7 mouse cellular contexts compared by ENCODE assay signal in the genomic region with DNA sequence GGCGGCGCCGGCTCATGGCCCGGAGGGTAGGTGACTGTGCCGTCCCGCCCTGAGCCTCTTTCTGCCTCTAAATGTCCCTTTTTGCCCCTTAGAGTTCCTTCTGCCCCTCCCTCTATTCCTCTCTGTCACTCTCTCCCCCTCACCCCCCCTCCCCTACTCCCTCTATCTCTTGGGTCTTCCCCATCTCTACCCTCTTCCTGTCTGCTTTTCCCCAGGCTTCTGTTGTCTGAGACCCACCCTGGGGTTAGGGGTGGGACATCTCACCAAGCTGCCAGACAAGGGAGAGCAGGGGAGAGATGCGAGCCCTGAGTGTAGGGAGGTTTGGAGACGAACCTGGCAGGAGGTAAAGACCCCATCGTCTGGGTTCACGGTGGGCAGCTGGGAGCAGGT. TPM values are rescaled to one million over a fixed set of nuclear protein-coding genes. Genes with fewer than 3 reads are reported as not detected.
A peak's percentile ranks its signal among the peaks of the same experiment; 100 is the strongest.
DNase-seq lines count a peak whose midpoint lies in the region; ATAC-seq and TF ChIP-seq lines count a peak whose summit lies in the region.

No protein-coding gene starts in this region.

- no peaks in the 10 kb centered on the region for H3K9me3 ChIP-seq in lung, postnatal 0 days (ENCODE audit: low read length)
- no peaks in the 10 kb centered on the region for H3K9me3 ChIP-seq in forebrain, embryonic 10.5 days
- H3K9me3 ChIP-seq in liver, embryonic 11.5 days (ENCODE audit: control insufficient read depth, low read length): no peaks in the 10 kb centered on the region

- H3K4me2 ChIP-seq in lung, postnatal 0 days (replicated peaks; ENCODE audit: low read depth, low read length): peak overlapping the region; percentile 83
- peak overlapping the region; percentile 79 for H3K4me2 ChIP-seq in liver, embryonic 11.5 days

- H3K36me3 ChIP-seq in lung, postnatal 0 days (ENCODE audit: insufficient read depth, low read length): no peaks in the 10 kb centered on the region
- H3K36me3 ChIP-seq in forebrain, embryonic 10.5 days (replicated peaks): peaks cover 30% of the 10 kb centered on the region
- H3K36me3 ChIP-seq in liver, embryonic 11.5 days (ENCODE audit: control insufficient read depth, insufficient read depth, low read length): no peaks in the 10 kb centered on the region

- peak overlapping the region; percentile 1 for H3K9ac ChIP-seq in lung, postnatal 0 days (replicated peaks; ENCODE audit: low read depth)
- peak overlapping the region; percentile 10; the same call in 1 of the 2 replicates for H3K9ac ChIP-seq in liver, embryonic 11.5 days (ENCODE audit: low read depth, low read length)

- WGBS in lung, postnatal 0 days: 0% methylated on average over 10 of the region's 10 CpGs
- WGBS in forebrain, embryonic 10.5 days: under 1% methylated on average over 10 of the region's 10 CpGs
- 2% methylated on average over 9 of the region's 10 CpGs for WGBS in liver, embryonic 11.5 days

- H3K27ac ChIP-seq in lung, postnatal 0 days (ENCODE audit: low read length): no peak overlapping the region
- peak overlapping the region; percentile 87 for H3K27ac ChIP-seq in forebrain, embryonic 10.5 days
- H3K27ac ChIP-seq in liver, embryonic 11.5 days (ENCODE audit: low read depth, low read length): no peak overlapping the region

- DNase-seq in lung, postnatal 0 days (ENCODE audit: low spot score): no peak
- DNase-seq in lung, adult 18-20 months: no peak
- no peak for DNase-seq in forebrain, embryonic 10.5 days (ENCODE audit: extremely low spot score, low spot score)
- DNase-seq in liver, embryonic 11.5 days (ENCODE audit: low spot score): no peak
- DNase-seq in thymus, postnatal 14 days: peak; percentile 37
- DNase-seq in MN1 (ENCODE audit: low spot score): no peak
- no peak for DNase-seq in adrenal gland, postnatal 4 days (ENCODE audit: low spot score in 2 of 2)

- H3K4me3 ChIP-seq in lung, postnatal 0 days (ENCODE audit: low read depth, low read length): peak overlapping the region; percentile 55
- peak overlapping the region; percentile 84 for H3K4me3 ChIP-seq in forebrain, embryonic 10.5 days
- H3K4me3 ChIP-seq in liver, embryonic 11.5 days (ENCODE audit: low read depth, low read length): peak overlapping the region; percentile 51

- no peak for TF ChIP-seq CTCF in lung, postnatal 0 days (IDR thresholded peaks at IDR 0.05)

- H3K4me1 ChIP-seq in lung, postnatal 0 days (ENCODE audit: insufficient read depth, low read depth, low read length): no peaks in the 10 kb centered on the region
- peaks cover 53% of the 10 kb centered on the region for H3K4me1 ChIP-seq in forebrain, embryonic 10.5 days
- H3K4me1 ChIP-seq in liver, embryonic 11.5 days (replicated peaks; ENCODE audit: control insufficient read depth, insufficient read depth, low read length): peaks cover 5% of the 10 kb centered on the region; the same call in 1 of the 2 replicates

- peak; percentile 21; the same call in 1 of the 2 replicates for ATAC-seq in lung, postnatal 0 days
- ATAC-seq in liver, embryonic 11.5 days (replicated peaks; ENCODE audit: low FRiP score): 0 out of 2 replicates have a peak, but pooled peaks have one; percentile 3

- TF ChIP-seq EP300 in lung, postnatal 0 days (IDR thresholded peaks at IDR 0.05): no peak

- H3K27me3 ChIP-seq in lung, postnatal 0 days (replicated peaks; ENCODE audit: insufficient read depth, low read length): no peaks in the 10 kb centered on the region
- H3K27me3 ChIP-seq in forebrain, embryonic 10.5 days (ENCODE audit: poor library complexity, severe bottlenecking): peaks cover 6% of the 10 kb centered on the region; the same call in 1 of the 2 replicates
- peaks cover 35% of the 10 kb centered on the region for H3K27me3 ChIP-seq in liver, embryonic 11.5 days (replicated peaks; ENCODE audit: control insufficient read depth, insufficient read depth, low read length)

RNA-seq across cellular contexts. Expression of a gene that starts 0.6 kb away (rescaled TPM):
- polyA plus RNA-seq in lung, postnatal 0 days (2015; fragmentation: Nextera tagmentation; extraction: Ambion mirVana): 12.3 and 12.7 TPM in 2 replicates
- polyA plus RNA-seq in forebrain, embryonic 10.5 days (2016; fragmentation: Nextera tagmentation; extraction: Ambion mirVana): 56.7 and 57.5 TPM in 2 replicates
- polyA plus RNA-seq in liver, embryonic 11.5 days (2014; fragmentation: Nextera tagmentation; extraction: Ambion mirVana): 14.2 and 17.7 TPM in 2 replicates
- total RNA-seq in adrenal gland, postnatal 4 days (2021): 10 to 100 TPM; 18.8 to 22.0 TPM

RNA-seq across cellular contexts. Expression of a gene that starts 45.9 kb away (rescaled TPM):
- 0.04 and 0.05 TPM in 2 replicates for polyA plus RNA-seq in lung, postnatal 0 days (2015; fragmentation: Nextera tagmentation; extraction: Ambion mirVana)
- 0.22 and 0.34 TPM in 2 replicates for polyA plus RNA-seq in forebrain, embryonic 10.5 days (2016; fragmentation: Nextera tagmentation; extraction: Ambion mirVana)
- 0.07 and 0.18 TPM in 2 replicates for polyA plus RNA-seq in liver, embryonic 11.5 days (2014; fragmentation: Nextera tagmentation; extraction: Ambion mirVana)
- total RNA-seq in adrenal gland, postnatal 4 days (2021): 1 to 10 TPM; 6.5 to 7.6 TPM

RNA-seq across cellular contexts. Expression of a gene that starts 46.3 kb away (rescaled TPM):
- 7.8 and 8.5 TPM in 2 replicates for polyA plus RNA-seq in lung, postnatal 0 days (2015; fragmentation: Nextera tagmentation; extraction: Ambion mirVana)
- polyA plus RNA-seq in forebrain, embryonic 10.5 days (2016; fragmentation: Nextera tagmentation; extraction: Ambion mirVana): 19.6 and 21.2 TPM in 2 replicates
- polyA plus RNA-seq in liver, embryonic 11.5 days (2014; fragmentation: Nextera tagmentation; extraction: Ambion mirVana): 13.8 and 14.4 TPM in 2 replicates
- total RNA-seq in adrenal gland, postnatal 4 days (2021): 10 to 100 TPM; 20.9 to 21.9 TPM

RNA-seq across cellular contexts. Expression of a gene that starts 55.8 kb away (rescaled TPM):
- polyA plus RNA-seq in lung, postnatal 0 days (2015; fragmentation: Nextera tagmentation; extraction: Ambion mirVana): 14.2 and 15.0 TPM in 2 replicates
- polyA plus RNA-seq in forebrain, embryonic 10.5 days (2016; fragmentation: Nextera tagmentation; extraction: Ambion mirVana): 26.0 and 28.8 TPM in 2 replicates
- polyA plus RNA-seq in liver, embryonic 11.5 days (2014; fragmentation: Nextera tagmentation; extraction: Ambion mirVana): 20.2 and 20.7 TPM in 2 replicates
- 10 to 100 TPM; 29.1 to 29.3 TPM for total RNA-seq in adrenal gland, postnatal 4 days (2021)
